Mouse (Mus musculus) frontal cortex, postnatal 25 days (tissue): ENCODE data around the gene Rbm3.
"Not testable (repeated sequence)": the region's sequence is repeated elsewhere in the genome, so short reads cannot be mapped to it uniquely, and the experiment has no call there.

Experiments
- DNase-seq, 2 experiments: peaks; one replicate each; pipeline ENCODE4 v3.0.0; 2022; ENCODE audit warnings: low spot score in 2 of 2

Rbm3 gene

DNA sequence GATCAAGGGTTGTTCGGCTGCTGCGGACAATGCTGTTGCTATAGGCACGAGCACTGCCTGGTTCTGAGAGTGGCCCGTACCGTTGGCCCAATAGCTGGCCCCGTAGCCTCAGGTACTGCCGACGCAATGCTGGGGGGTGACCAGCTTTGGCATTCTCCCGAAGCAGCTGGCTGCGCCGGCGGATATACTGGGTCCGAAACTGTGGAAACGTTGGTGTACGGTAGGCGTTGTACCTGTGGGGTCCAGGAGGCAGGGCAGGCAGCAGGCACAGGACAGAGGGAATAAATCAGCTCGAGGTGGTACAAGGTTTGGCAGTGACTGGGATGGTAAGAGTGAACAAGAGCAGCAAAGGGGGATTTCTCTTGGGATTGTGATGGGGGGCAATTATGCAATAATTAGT, 14.3 kb downstream of the Rbm3 start:
- no peak for DNase-seq

GRCm38 (mm10) chrX:8125235-8125634, 20.4 kb downstream of the Rbm3 start:
- no peak for DNase-seq

- DNase-seq, result no peak
Observed at GRCm38 (mm10) chrX:8123821-8124470, 21.7 kb downstream of the Rbm3 start.

- no peak for DNase-seq
Observed at GRCm38 (mm10) chrX:8117264-8117663, 28.4 kb downstream of the Rbm3 start.

DNA sequence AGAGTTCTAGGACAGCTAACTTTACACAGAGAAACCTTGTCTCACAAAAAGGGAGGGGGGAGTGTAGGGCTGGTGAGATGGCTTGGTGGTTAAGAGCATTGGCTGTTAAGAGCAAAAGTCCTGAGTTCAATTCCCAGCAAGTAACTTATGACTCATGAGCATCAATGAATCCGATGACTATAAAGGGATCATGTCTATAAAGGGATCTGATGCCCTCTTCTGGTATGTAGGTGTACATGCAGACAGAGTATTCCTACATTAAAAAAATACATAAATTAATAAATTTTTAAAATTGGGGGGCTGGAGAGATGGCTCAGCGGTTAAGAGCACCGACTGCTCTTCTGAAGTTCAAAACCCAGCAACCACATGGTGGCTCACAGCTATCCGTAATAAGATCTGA, 30.4 kb downstream of the Rbm3 start:
- no peak for DNase-seq

DNA sequence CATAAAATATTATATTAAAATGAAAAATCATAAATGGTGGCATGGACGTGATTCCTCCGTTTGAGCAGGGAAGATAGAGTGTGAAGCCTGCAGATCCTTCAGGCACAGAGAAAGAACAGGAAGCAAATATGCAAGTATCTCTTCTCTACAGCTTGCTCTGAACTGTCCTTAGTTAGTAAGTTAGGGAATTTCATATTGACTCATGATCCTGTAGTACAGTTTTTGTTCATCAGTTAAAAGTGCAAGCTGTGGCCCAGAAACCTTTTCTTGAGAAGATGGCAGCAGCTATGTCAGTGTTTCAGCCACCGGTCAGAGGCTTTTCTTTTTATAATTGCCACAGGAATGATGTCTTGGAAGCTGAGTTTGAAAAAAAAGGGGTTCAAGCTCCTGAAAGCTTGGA, 40.7 kb downstream of the Rbm3 start:
- DNase-seq, result no peak

- no peak for DNase-seq
Observed at GRCm38 (mm10) chrX:8102213-8102668, 43.4 kb downstream of the Rbm3 start.

- DNase-seq, result peak; percentile 3 to 35
Observed at GRCm38 (mm10) chrX:8101017-8101416, 44.7 kb downstream of the Rbm3 start.

DNA sequence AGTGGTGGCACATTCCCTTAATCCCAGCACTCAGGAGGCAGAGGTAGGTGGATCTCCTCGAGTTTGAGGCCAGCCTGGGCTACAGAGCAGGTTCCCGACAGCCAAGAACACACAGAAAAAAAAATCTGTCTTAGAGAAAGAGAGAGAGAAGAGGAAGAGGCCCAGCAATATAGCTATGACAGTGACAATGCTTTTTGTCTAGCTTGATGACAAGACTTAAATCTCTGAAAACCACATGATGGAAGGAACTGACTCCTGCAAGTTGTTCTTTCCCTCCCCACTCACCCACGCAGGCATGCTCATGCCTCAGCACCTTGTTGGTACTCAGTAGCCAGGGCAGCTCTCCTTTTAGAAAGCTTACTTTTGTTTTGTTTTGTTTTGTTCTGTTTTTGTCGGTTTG, 46.2 kb downstream of the Rbm3 start:
- DNase-seq, result no peak

DNA sequence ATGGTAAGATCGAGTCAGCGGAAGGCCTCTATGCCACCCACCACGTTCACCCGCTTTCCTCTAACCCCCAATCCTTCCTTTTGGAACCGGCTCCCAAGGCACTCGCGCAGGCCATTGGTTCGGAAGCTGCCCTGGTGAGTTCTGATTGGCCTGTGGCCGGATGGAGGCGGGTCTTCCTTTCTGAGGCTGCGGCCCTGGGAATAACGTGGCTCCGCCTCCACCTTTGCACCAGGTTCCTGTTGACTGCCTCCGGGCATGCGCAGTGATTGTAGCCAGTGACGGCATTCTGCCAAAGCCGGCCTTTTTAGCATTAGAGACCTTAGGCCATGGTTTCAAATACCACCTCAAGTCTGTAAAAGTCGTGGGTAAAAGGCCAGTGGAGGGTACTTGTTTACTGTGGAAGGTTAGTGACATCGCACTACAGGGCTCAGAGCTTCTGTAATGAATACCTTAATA, 48.9 kb downstream of the Rbm3 start:
- peak; percentile 91 to 92 for DNase-seq

DNA sequence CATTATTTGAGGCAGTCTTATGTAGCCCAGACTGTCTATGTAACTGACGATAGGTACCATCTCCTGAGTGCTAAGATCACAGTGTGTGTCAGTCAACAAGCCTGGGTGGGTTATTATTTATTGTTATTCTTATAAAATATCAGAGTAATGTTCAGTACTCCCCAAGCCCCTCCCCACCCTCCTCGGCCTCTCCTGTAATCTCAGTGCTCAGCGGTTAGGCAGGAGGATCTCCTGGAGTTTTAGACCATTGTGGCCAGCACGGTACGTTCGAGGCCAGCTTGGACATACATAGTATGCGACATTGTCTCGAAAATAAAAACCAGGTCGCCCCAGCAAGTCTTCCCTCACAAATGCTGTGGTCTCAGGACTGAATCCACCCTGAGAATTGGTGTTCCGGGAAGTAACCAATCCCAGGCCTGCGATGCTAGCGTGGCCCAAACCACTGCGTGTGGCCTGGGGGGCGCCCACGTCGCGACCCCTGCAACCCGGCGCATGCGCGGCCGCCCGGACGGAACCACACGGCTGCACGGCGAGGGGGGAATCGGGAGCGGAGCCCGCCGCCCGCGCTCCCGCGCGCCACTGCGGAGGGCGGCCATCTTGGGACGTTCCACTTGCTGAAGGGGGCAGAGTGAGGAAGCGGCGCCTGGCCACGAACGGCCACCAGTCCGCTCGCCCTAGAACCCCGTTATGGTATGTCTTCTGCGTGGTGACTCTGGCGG, 49.5 kb downstream of the Rbm3 start:
- DNase-seq, result peak; percentile 65 to 79

DNA sequence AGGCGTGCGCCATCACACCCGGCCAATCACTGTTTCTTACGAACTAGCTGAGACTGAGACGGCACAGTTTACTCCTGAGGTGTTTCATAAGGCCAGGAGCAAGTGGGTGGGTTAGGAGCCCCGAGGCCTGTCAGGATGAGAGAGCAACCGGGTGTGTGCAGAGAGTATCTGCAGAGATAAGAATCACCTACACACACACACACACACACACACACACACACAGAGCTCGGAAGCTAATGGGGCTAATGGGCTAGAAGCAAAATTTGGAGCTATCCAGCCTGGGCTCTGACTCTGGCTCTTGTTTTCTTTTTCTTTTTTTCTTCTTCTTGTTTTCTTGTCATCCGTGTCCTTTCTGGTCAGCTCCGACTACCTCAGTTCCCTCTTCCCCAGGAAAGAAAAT, 50.1 kb downstream of the Rbm3 start:
- DNase-seq, result no peak

GRCm38 (mm10) chrX:8090954-8091347, 54.7 kb downstream of the Rbm3 start:
- not testable (repeated sequence) for DNase-seq

DNA sequence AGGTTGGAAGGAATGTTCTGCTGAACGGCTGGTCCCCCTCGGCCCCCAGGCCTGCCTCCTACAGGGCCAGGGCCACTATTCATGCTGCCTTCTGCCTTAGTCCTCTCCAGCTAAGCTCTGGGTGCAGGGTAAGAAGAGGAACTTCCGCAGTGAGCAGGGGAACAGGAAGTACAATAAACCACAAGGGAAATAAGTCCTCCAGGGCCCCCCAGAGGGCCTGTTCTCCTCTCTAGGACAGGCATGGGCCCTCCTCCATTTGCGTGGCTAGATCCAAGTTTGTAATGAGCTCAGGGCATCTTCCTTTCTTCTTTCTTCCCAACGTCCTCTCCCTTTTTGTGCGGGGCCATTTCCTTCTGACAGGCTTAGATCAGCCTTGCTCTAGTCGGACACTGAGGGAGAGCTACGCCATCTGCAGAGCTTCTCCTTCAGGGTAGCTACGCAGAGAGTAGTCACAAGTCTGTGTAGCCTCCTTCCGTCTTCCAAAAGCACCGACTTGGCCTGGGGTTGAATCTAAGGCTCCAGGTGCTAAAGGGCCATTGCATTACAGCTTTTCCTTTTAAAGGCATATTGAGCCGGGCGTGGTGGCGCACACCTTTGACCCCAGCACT, 55.2 kb downstream of the Rbm3 start, which contains the start of gene Was:
TSS of gene Was (minus strand) at position 153 of the 608 bp plus-strand sequence.
- DNase-seq, result no peak

GRCm38 (mm10) chrX:8089746-8090145, 55.9 kb downstream of the Rbm3 start:
- DNase-seq, result no peak
